Mouse (Mus musculus): Measurements from ENCODE around the gene Esrrb.

Gene Esrrb

GRCm38 (mm10) chr12:86498765-86499164 is 137.8 kb downstream of the Esrrb start:
- DNase-seq (ENCODE audit: low spot score), result peak; percentile 26

GRCm38 (mm10) chr12:86501728-86502127 is 140.8 kb downstream of the Esrrb start:
- no peak for DNase-seq (ENCODE audit: low spot score)

- no peak for DNase-seq (ENCODE audit: low spot score)
Observed at GRCm38 (mm10) chr12:86503921-86504320, 143.0 kb downstream of the Esrrb start.

GRCm38 (mm10) chr12:86504321-86504720 is 143.4 kb downstream of the Esrrb start:
- no peak for DNase-seq (ENCODE audit: low spot score)

- no peak for DNase-seq (ENCODE audit: low spot score)
Observed at GRCm38 (mm10) chr12:86507741-86508140, 146.8 kb downstream of the Esrrb start.

- DNase-seq (ENCODE audit: low spot score), result no peak
Observed at GRCm38 (mm10) chr12:86508313-86508988, 147.5 kb downstream of the Esrrb start.

- no peak for DNase-seq (ENCODE audit: low spot score)
Observed at GRCm38 (mm10) chr12:86509295-86510279, 148.7 kb downstream of the Esrrb start.

GRCm38 (mm10) chr12:86512335-86512734 is 151.4 kb downstream of the Esrrb start:
- no peak for DNase-seq (ENCODE audit: low spot score)

- DNase-seq (ENCODE audit: low spot score), result no peak
Observed at GRCm38 (mm10) chr12:86513596-86513995, 152.7 kb downstream of the Esrrb start.

- DNase-seq (ENCODE audit: low spot score), result no peak
Observed at GRCm38 (mm10) chr12:86516602-86517001, 155.7 kb downstream of the Esrrb start.

GRCm38 (mm10) chr12:86517721-86518120 is 156.8 kb downstream of the Esrrb start:
- no peak for DNase-seq (ENCODE audit: low spot score)

GRCm38 (mm10) chr12:86518746-86519145 is 157.8 kb downstream of the Esrrb start:
- no peak for DNase-seq (ENCODE audit: low spot score)

GRCm38 (mm10) chr12:86534283-86534682 is 173.4 kb downstream of the Esrrb start:
- no peak for DNase-seq (ENCODE audit: low spot score)

- DNase-seq (ENCODE audit: low spot score), result no peak
Observed at GRCm38 (mm10) chr12:86537799-86538198, 176.9 kb downstream of the Esrrb start.

- no peak for DNase-seq (ENCODE audit: low spot score)
Observed at GRCm38 (mm10) chr12:86538711-86539110, 177.8 kb downstream of the Esrrb start.

- no peak for DNase-seq (ENCODE audit: low spot score)
Observed at GRCm38 (mm10) chr12:86539511-86539910, 178.6 kb downstream of the Esrrb start.

- no peak for DNase-seq (ENCODE audit: low spot score)
Observed at GRCm38 (mm10) chr12:86547808-86548207, 186.9 kb downstream of the Esrrb start.

GRCm38 (mm10) chr12:86553037-86553436 is 192.1 kb downstream of the Esrrb start:
- no peak for DNase-seq (ENCODE audit: low spot score)

- no peak for DNase-seq (ENCODE audit: low spot score)
Observed at GRCm38 (mm10) chr12:86556796-86557517, 196.0 kb downstream of the Esrrb start.

GRCm38 (mm10) chr12:86558889-86559288 is 198.0 kb downstream of the Esrrb start:
- no peak for DNase-seq (ENCODE audit: low spot score)

- no peak for DNase-seq (ENCODE audit: low spot score)
Observed at GRCm38 (mm10) chr12:86562705-86563104, 201.8 kb downstream of the Esrrb start.

GRCm38 (mm10) chr12:86565996-86566395 is 205.1 kb downstream of the Esrrb start:
- DNase-seq (ENCODE audit: low spot score), result peak; percentile 60
